Mouse (Mus musculus) stomach, postnatal 0 days (tissue): ENCODE measurements at regions not wholly inside any gene's neighbourhood (a gene's known extent, or its start where the extent isn't known, plus 50 kb on each side); places are given as distances from the start of the nearest gene placed in this dataset.

ENCODE experiments used
- CTCF ChIP-seq: IDR thresholded peaks from 2 replicates; pipeline ENCODE4 v1.5.1; 2016; ENCODE audit warnings: antibody characterized with exemption, low read depth, mild to moderate bottlenecking, moderate library complexity
- EP300 ChIP-seq: optimal IDR thresholded peaks from 2 replicates; pipeline ENCODE3; 2016; ENCODE audit warnings: antibody characterized with exemption

DNA sequence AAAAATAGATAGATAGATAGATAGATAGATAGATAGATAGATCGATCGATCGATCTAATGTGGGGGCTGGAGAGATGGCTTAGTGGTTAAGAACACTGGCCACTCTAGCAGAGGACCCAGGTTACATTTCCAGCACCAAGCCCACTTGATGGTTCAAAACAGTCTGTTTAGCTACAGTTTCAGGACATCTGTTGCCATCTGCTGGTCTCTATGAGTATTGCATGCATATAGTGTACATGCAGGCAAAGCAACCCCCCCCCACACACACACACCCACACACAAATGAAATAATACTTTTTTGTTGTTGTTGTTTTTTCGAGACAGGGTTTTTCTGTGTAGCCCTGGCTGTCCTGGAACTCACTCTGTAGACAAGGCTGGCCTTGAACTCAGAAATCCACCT lies 89.8 kb upstream of the Med14 start:
- TF ChIP-seq CTCF (peak; percentile 71), EP300 (no peak)
